Mouse (Mus musculus) limb, embryonic 10.5 days (tissue): ENCODE results near the gene Adamts17. TPM values are rescaled to one million over a fixed set of nuclear protein-coding genes. Genes with fewer than 3 reads are reported as not detected.

ENCODE experiments used
- DNase-seq: peaks from one replicate; pipeline ENCODE4 v3.0.0-alpha.2; 2017; ENCODE audit warnings: low spot score
- H3K27ac ChIP-seq: fragments of 300-500 bp; sonication (generic); 2 replicates; pipeline ENCODE4 v1.5.1; 2016; ENCODE audit warnings: mild to moderate bottlenecking
- H3K27me3 ChIP-seq: fragments of 300-500 bp; sonication (generic); 2 replicates; pipeline ENCODE4 v1.6.1; 2016; ENCODE audit warnings: low read depth, mild to moderate bottlenecking; ENCODE audit not compliant: poor library complexity, severe bottlenecking
- H3K36me3 ChIP-seq: fragments of 300-500 bp; sonication (generic); 2 replicates; pipeline ENCODE4 v1.6.1; 2016; ENCODE audit warnings: mild to moderate bottlenecking, moderate library complexity
- H3K4me1 ChIP-seq: fragments of 300-500 bp; sonication (generic); 2 replicates; pipeline ENCODE4 v1.6.1; 2016
- H3K4me3 ChIP-seq: fragments of 300-500 bp; sonication (generic); 2 replicates; pipeline ENCODE4 v1.5.1; 2016; ENCODE audit warnings: mild to moderate bottlenecking, moderate library complexity
- H3K9me3 ChIP-seq: fragments of 300-500 bp; sonication (generic); replicated peaks from 2 replicates; pipeline ENCODE4 v1.6.1; 2016; ENCODE audit warnings: mild to moderate bottlenecking
- WGBS: fragments of 180-500 bp; shearing (Covaris S2); methylation state at CpG from one replicate; pipeline ENCODE4 v1.1.7; 2016; 5-methylcytosine and 5-hydroxymethylcytosine counted together
- polyA plus RNA-seq: library from polyadenylated mRNA; unstranded; fragments of >200 nt; fragmentation: Nextera tagmentation; extraction: Ambion mirVana; gene quantifications from 2 replicates; pipeline ENCODE4 v1.2.1, GENCODE M21; 2016

Gene Adamts17
- polyA plus RNA-seq, 1 experiment from 2014 or later: 6.7 TPM

GRCm38 (mm10) chr7:66812737-66813136 lies 26.8 kb upstream of the Adamts17 start:
- no peak overlapping the region for H3K4me3 ChIP-seq
- no peaks in the 10 kb centered on the region for H3K27me3 ChIP-seq
- no peak for DNase-seq
- no peaks in the 10 kb centered on the region for H3K9me3 ChIP-seq
- no peak overlapping the region for H3K27ac ChIP-seq
- H3K4me1 ChIP-seq: no peaks in the 10 kb centered on the region
- H3K36me3 ChIP-seq: no peaks in the 10 kb centered on the region
- WGBS: 78% methylated on average over 9 of the region's 9 CpGs

GRCm38 (mm10) chr7:66813172-66813571 lies 26.4 kb upstream of the Adamts17 start:
- DNase-seq: no peak

GRCm38 (mm10) chr7:66815526-66815925 lies 24.0 kb upstream of the Adamts17 start:
- H3K27ac ChIP-seq: no peak overlapping the region
- H3K4me1 ChIP-seq: no peaks in the 10 kb centered on the region
- no peaks in the 10 kb centered on the region for H3K27me3 ChIP-seq
- H3K9me3 ChIP-seq: no peaks in the 10 kb centered on the region
- 92% methylated on average over 6 of the region's 6 CpGs for WGBS
- no peak overlapping the region for H3K4me3 ChIP-seq
- no peaks in the 10 kb centered on the region for H3K36me3 ChIP-seq
- no peak for DNase-seq

More at GRCm38 (mm10) chr7:66813172-66813571, 26.4 kb upstream of the Adamts17 start:
- H3K4me3 ChIP-seq: no peak overlapping the region
- H3K9me3 ChIP-seq: no peaks in the 10 kb centered on the region
- H3K27me3 ChIP-seq: no peaks in the 10 kb centered on the region
- no peaks in the 10 kb centered on the region for H3K4me1 ChIP-seq
- 69% methylated on average over 1 of the region's 1 CpGs for WGBS
- no peaks in the 10 kb centered on the region for H3K36me3 ChIP-seq
- no peak overlapping the region for H3K27ac ChIP-seq

GRCm38 (mm10) chr7:66820034-66820433 lies 19.5 kb upstream of the Adamts17 start:
- no peaks in the 10 kb centered on the region for H3K27me3 ChIP-seq
- peak; percentile 76 for DNase-seq
- no peaks in the 10 kb centered on the region; the same call in 1 of the 2 replicates for H3K4me1 ChIP-seq
- H3K4me3 ChIP-seq: no peak overlapping the region
- H3K36me3 ChIP-seq: no peaks in the 10 kb centered on the region
- no peak overlapping the region for H3K27ac ChIP-seq
- no peaks in the 10 kb centered on the region for H3K9me3 ChIP-seq
- 25% methylated on average over 6 of the region's 6 CpGs for WGBS

- Histone ChIP-seq H3K4me1 (no peaks in the 10 kb centered on the region), H3K27me3 (no peaks in the 10 kb centered on the region), H3K27ac (no peak overlapping the region), H3K9me3 (no peaks in the 10 kb centered on the region), H3K4me3 (no peak overlapping the region), H3K36me3 (no peaks in the 10 kb centered on the region)
- 82% methylated on average over 5 of the region's 5 CpGs for WGBS
- DNase-seq: no peak
Observed at GRCm38 (mm10) chr7:66830803-66831202, 8.7 kb upstream of the Adamts17 start.

- no peak for DNase-seq
- H3K4me3 ChIP-seq: no peak overlapping the region
- H3K27ac ChIP-seq: no peak overlapping the region
- 97% methylated on average over 5 of the region's 5 CpGs for WGBS
- H3K4me1 ChIP-seq: no peaks in the 10 kb centered on the region
- no peaks in the 10 kb centered on the region for H3K9me3 ChIP-seq
- no peaks in the 10 kb centered on the region for H3K36me3 ChIP-seq
- no peaks in the 10 kb centered on the region for H3K27me3 ChIP-seq
Observed at GRCm38 (mm10) chr7:66831295-66831694, 8.2 kb upstream of the Adamts17 start.

- peaks cover 22% of the 10 kb centered on the region for H3K27me3 ChIP-seq
- DNase-seq: peak; percentile 79
- WGBS: under 1% methylated on average over 74 of the region's 76 CpGs
Observed at GRCm38 (mm10) chr7:66840008-66840719, 629 bp downstream of the Adamts17 start.

GRCm38 (mm10) chr7:66841165-66841564 lies 1.6 kb downstream of the Adamts17 start:
- no peak overlapping the region for H3K27ac ChIP-seq
- DNase-seq: no peak
- H3K9me3 ChIP-seq: no peaks in the 10 kb centered on the region
- H3K27me3 ChIP-seq: peaks cover 22% of the 10 kb centered on the region
- H3K4me1 ChIP-seq: peaks cover 32% of the 10 kb centered on the region
- no peaks in the 10 kb centered on the region for H3K36me3 ChIP-seq
- WGBS: 88% methylated on average over 7 of the region's 7 CpGs
- peak overlapping the region; percentile 82; the same call in 1 of the 2 replicates for H3K4me3 ChIP-seq

More at GRCm38 (mm10) chr7:66840008-66840719, 629 bp downstream of the Adamts17 start:
- Histone ChIP-seq H3K4me1 (peaks cover 29% of the 10 kb centered on the region), H3K36me3 (no peaks in the 10 kb centered on the region), H3K9me3 (no peaks in the 10 kb centered on the region), H3K4me3 (peak overlapping the region; percentile 82), H3K27ac (peak overlapping the region; percentile 57)

- WGBS: 52% methylated on average over 10 of the region's 10 CpGs
- Histone ChIP-seq H3K9me3 (no peaks in the 10 kb centered on the region), H3K4me3 (no peak overlapping the region), H3K27ac (peak overlapping the region; percentile 12; the same call in 1 of the 2 replicates), H3K4me1 (peaks cover 37% of the 10 kb centered on the region), H3K27me3 (peaks cover 22% of the 10 kb centered on the region), H3K36me3 (no peaks in the 10 kb centered on the region)
- peak; percentile 84 for DNase-seq
Observed at GRCm38 (mm10) chr7:66842021-66842420, 2.5 kb downstream of the Adamts17 start.

GRCm38 (mm10) chr7:66843846-66844245 lies 4.3 kb downstream of the Adamts17 start:
- Histone ChIP-seq H3K36me3 (no peaks in the 10 kb centered on the region), H3K9me3 (no peaks in the 10 kb centered on the region), H3K27me3 (peaks cover 17% of the 10 kb centered on the region), H3K4me1 (peaks cover 41% of the 10 kb centered on the region), H3K4me3 (no peak overlapping the region), H3K27ac (no peak overlapping the region)
- WGBS: 85% methylated on average over 2 of the region's 2 CpGs
- DNase-seq: no peak

GRCm38 (mm10) chr7:66846582-66846981 lies 7.0 kb downstream of the Adamts17 start:
- no peak overlapping the region for H3K4me3 ChIP-seq

GRCm38 (mm10) chr7:66847299-66847698 lies 7.8 kb downstream of the Adamts17 start:
- no peak for DNase-seq
- 0 out of 2 replicates have a peak, but pooled peaks cover 4% of the 10 kb centered on the region for H3K36me3 ChIP-seq
- H3K4me3 ChIP-seq: no peak overlapping the region
- 0 out of 2 replicates have a peak overlapping the region, but pooled peaks have one; percentile 36 for H3K27ac ChIP-seq
- no peaks in the 10 kb centered on the region for H3K27me3 ChIP-seq
- WGBS: 85% methylated on average over 9 of the region's 9 CpGs
- H3K4me1 ChIP-seq: peaks cover 22% of the 10 kb centered on the region
- no peaks in the 10 kb centered on the region for H3K9me3 ChIP-seq

More at GRCm38 (mm10) chr7:66846582-66846981, 7.0 kb downstream of the Adamts17 start:
- WGBS: 77% methylated on average over 6 of the region's 6 CpGs
- Histone ChIP-seq H3K27me3 (0 out of 2 replicates have a peak, but pooled peaks cover under 1% of the 10 kb centered on the region), H3K4me1 (peaks cover 26% of the 10 kb centered on the region), H3K27ac (no peak overlapping the region), H3K36me3 (0 out of 2 replicates have a peak, but pooled peaks cover 4% of the 10 kb centered on the region), H3K9me3 (no peaks in the 10 kb centered on the region)
- no peak for DNase-seq

GRCm38 (mm10) chr7:66849316-66849715 lies 9.8 kb downstream of the Adamts17 start:
- no peaks in the 10 kb centered on the region for H3K27me3 ChIP-seq
- WGBS: 93% methylated on average over 6 of the region's 6 CpGs

More at GRCm38 (mm10) chr7:66849316-66849715, 9.8 kb downstream of the Adamts17 start:
- no peak overlapping the region for H3K4me3 ChIP-seq
- H3K4me1 ChIP-seq: peaks cover 17% of the 10 kb centered on the region; the same call in 1 of the 2 replicates
- 0 out of 2 replicates have a peak, but pooled peaks cover 9% of the 10 kb centered on the region for H3K36me3 ChIP-seq
- no peaks in the 10 kb centered on the region for H3K9me3 ChIP-seq
- H3K27ac ChIP-seq: no peak overlapping the region
- DNase-seq: no peak
